Mouse (Mus musculus) embryonic fibroblast, embryonic 13.5 days (primary cell): Measurements from ENCODE around the gene Lmbr1.

Experiments used
- CTCF ChIP-seq: IDR thresholded peaks from 2 replicates; pipeline ENCODE4 v1.5.1; 2011; ENCODE audit warnings: mild to moderate bottlenecking, control low read depth, low read length, moderate library complexity, borderline replicate concordance; ENCODE audit not compliant: insufficient read depth
- POLR2A ChIP-seq: IDR thresholded peaks from 2 replicates; pipeline ENCODE4 v1.6.1; 2011; ENCODE audit warnings: low read depth, mild to moderate bottlenecking, control low read depth, low read length, moderate library complexity

DNA sequence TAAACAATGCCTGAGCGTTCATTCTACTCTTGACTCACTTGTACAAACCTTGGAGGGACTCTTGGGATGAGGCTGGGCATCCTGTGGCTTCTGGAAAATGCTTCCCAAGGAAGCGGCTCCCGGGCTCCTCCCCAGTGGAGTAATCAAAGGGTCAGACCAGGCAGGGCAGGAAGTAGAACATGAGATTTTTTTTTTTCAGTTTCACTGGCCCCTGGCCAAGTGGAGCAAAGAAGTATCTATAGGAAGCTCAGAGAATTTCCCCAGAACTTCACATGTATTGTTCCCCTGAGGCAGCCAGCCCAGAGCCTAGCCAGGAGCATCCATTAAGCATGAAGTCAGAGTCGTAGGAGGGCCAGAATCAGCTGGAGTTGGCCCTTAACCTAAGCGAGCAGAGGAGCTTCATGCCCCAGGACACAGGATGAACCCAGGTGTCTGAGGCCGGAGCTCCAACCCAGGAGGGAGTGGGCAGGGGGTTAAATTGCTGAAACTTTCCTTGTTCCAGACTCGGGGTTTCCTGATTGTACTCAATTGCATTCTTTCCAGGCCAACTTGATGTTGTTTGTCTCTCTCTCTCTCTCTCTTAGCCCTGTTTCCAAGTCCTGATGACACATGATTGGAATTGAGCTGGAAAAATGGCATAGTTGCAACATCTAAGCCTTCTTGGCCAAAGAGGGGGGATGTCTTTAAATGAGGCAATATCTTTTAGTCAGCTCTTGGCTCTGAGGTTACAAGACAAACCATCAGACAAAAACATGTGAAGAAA lies 10.2 kb upstream of the Lmbr1 start:
- TF ChIP-seq CTCF: no peak
- TF ChIP-seq POLR2A: no peak
